Mouse (Mus musculus) midbrain, embryonic 10.5 days (tissue): ENCODE measurements at regions not wholly inside any gene's neighbourhood (a gene's known extent, or its start where the extent isn't known, plus 50 kb on each side); places are given as distances from the start of the nearest gene placed in this dataset.

Experiments
- DNase-seq: peaks from one replicate; pipeline ENCODE4 v3.0.0-alpha.2; 2017; ENCODE audit warnings: low spot score
- H3K27ac ChIP-seq: fragments of 300-500 bp; sonication (generic); replicated peaks from 2 replicates; pipeline ENCODE4 v1.5.1; 2016; ENCODE audit warnings: mild to moderate bottlenecking
- H3K27me3 ChIP-seq: fragments of 300-500 bp; sonication (generic); 2 replicates; pipeline ENCODE4 v1.6.1; 2016; ENCODE audit warnings: low read depth, mild to moderate bottlenecking; ENCODE audit not compliant: poor library complexity, severe bottlenecking
- H3K36me3 ChIP-seq: fragments of 300-500 bp; sonication (generic); 2 replicates; pipeline ENCODE4 v1.6.1; 2016; ENCODE audit warnings: mild to moderate bottlenecking, moderate library complexity
- H3K4me1 ChIP-seq: fragments of 300-500 bp; sonication (generic); 2 replicates; pipeline ENCODE4 v1.6.1; 2016
- H3K4me3 ChIP-seq: fragments of 300-500 bp; sonication (generic); 2 replicates; pipeline ENCODE4 v1.5.1; 2016; ENCODE audit warnings: mild to moderate bottlenecking, moderate library complexity
- H3K9me3 ChIP-seq: fragments of 300-500 bp; sonication (generic); replicated peaks from 2 replicates; pipeline ENCODE4 v1.6.1; 2016; ENCODE audit warnings: mild to moderate bottlenecking
- WGBS: fragments of 180-500 bp; shearing (Covaris S2); methylation state at CpG from one replicate; pipeline ENCODE4 v1.1.7; 2016; 5-methylcytosine and 5-hydroxymethylcytosine counted together

DNA sequence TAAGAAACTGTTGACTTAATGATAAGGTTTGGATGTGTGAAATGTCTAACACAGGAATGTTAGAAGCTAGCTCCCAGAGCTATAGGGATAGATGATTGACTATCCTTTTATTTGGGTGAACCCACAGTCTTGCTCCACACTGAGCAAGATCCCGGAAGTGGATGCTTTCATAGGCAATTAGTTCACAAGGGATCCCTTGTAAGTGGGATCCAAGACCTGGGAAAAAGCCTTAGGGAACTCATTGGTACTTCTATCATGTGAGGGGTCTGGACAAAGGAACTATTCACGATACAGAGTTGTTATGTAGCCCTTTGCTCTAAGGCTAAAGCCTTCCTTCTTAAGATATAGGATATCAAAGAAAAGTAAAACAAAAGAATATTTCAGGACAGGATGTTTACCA lies 245.9 kb upstream of the Mon1b start:
- Histone ChIP-seq H3K27ac (no peak overlapping the region), H3K36me3 (no peaks in the 10 kb centered on the region), H3K9me3 (no peaks in the 10 kb centered on the region), H3K27me3 (no peaks in the 10 kb centered on the region), H3K4me1 (no peaks in the 10 kb centered on the region), H3K4me3 (no peak overlapping the region)
- DNase-seq: no peak
- 65% methylated on average over 2 of the region's 2 CpGs for WGBS

DNA sequence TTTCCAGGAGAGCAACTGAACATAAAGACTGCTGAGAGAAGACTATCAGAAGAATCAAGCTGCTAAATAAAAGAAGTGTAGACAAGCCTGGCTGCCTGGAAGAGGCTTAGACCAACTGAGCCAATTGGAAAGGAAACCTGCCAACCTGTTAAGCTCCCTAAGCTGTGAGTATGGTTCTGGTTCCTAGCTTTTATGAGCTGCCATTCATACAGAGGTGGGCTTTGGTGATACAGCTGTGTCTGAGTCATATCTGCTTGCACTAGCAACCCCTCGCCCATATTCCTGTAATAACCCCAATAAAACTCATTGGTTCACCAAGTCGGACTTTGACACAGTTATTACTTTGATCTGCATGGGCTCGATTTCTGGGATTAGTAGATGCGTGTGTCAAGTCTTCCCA lies 245.3 kb upstream of the Mon1b start:
- H3K27ac ChIP-seq: no peak overlapping the region
- H3K36me3 ChIP-seq: no peaks in the 10 kb centered on the region
- DNase-seq: no peak
- H3K4me1 ChIP-seq: no peaks in the 10 kb centered on the region
- 86% methylated on average over 4 of the region's 4 CpGs for WGBS
- H3K9me3 ChIP-seq: no peaks in the 10 kb centered on the region
- no peaks in the 10 kb centered on the region for H3K27me3 ChIP-seq
- H3K4me3 ChIP-seq: no peak overlapping the region

DNA sequence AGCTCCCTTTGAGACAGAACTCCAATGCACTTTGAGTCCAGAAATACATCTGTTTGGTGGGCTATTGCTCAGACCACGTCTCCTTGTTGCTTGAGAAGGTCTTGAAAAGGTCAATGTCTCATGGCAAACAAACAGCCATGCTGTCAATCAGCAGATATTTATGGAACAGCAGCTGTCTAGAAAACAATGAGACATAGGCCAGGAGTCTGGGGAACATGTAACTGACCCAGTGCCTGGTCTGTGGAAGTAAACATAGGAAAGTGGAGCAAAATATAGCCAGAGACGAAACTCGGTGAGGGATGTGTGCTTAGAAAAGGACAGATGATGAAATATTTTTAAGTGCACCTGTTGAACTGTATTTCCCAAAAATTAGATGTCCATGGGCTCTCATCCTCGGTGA lies 241.1 kb upstream of the Mon1b start:
- DNase-seq: no peak
- Histone ChIP-seq H3K27ac (no peak overlapping the region), H3K27me3 (no peaks in the 10 kb centered on the region), H3K4me3 (no peak overlapping the region), H3K36me3 (no peaks in the 10 kb centered on the region), H3K9me3 (no peaks in the 10 kb centered on the region), H3K4me1 (no peaks in the 10 kb centered on the region)
- 87% methylated on average over 4 of the region's 4 CpGs for WGBS

DNA sequence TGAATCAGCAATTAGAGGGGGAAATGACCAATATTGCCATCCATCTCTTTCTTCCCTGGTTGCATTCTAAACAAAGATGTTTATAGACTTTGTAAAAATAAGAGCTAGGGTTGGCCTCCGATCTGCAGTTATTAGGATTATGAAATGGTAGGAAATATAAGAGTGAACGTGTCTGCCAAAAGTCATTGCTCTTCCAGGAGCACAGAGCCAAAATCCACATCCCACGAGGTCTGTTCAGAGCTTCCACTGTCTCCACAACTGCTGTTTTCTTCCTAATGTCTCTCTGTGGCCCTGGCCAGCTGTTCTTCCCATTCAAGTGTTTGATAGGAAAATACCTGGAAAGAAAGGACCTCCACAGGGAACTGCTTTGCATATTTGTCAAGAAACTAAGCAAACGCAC lies 230.2 kb upstream of the Mon1b start:
- H3K4me3 ChIP-seq: no peak overlapping the region
- no peaks in the 10 kb centered on the region for H3K36me3 ChIP-seq
- no peak for DNase-seq
- H3K27ac ChIP-seq: no peak overlapping the region
- 69% methylated on average over 4 of the region's 4 CpGs for WGBS
- no peaks in the 10 kb centered on the region for H3K27me3 ChIP-seq
- H3K9me3 ChIP-seq: no peaks in the 10 kb centered on the region
- no peaks in the 10 kb centered on the region for H3K4me1 ChIP-seq

DNA sequence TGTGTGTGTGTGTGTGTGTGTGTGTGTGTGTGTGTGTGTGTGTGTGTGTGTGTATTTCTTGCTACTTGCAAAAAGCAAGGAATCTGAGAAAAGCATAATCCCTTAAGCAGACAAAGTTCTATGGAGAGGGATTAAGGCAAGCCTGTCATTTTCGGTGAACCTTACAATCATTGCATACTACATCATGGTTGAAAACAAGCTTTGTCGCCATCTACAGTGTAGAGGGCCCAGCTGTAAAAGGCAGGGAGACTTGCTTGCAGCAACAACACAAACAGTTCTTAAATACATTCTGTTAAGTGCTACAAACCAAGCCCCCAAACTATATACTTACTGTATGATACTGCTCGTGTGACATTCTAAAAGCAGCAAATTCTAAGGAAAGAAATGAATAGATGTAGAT lies 216.0 kb upstream of the Mon1b start:
- 79% methylated on average over 3 of the region's 3 CpGs for WGBS

DNA sequence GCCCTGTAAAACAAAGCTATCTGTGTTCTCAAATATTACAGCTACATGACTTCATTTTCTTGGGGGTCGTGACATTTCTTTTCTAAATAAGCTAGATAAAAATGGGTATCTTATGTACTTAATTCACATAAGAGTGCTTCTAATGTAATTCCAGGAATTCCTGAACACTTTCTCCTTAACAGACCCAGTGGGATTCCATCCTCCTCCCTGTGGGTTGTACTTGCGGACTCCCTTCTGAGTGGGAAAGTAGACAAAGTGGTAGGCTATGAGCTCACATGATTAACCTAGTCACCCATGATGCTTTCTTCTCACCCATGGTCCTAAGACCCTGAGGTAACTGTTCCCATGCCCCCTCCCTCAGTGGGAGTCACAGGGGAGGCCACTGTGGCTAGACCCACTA lies 212.7 kb upstream of the Mon1b start:
- H3K9me3 ChIP-seq: no peaks in the 10 kb centered on the region
- WGBS: 84% methylated on average over 2 of the region's 2 CpGs
- H3K27ac ChIP-seq: no peak overlapping the region
- no peaks in the 10 kb centered on the region for H3K4me1 ChIP-seq
- H3K27me3 ChIP-seq: no peaks in the 10 kb centered on the region
- no peaks in the 10 kb centered on the region for H3K36me3 ChIP-seq
- H3K4me3 ChIP-seq: no peak overlapping the region
- DNase-seq: no peak

More for the DNA sequence above, 216.0 kb upstream of the Mon1b start:
- Histone ChIP-seq H3K36me3 (no peaks in the 10 kb centered on the region), H3K9me3 (no peaks in the 10 kb centered on the region), H3K4me1 (no peaks in the 10 kb centered on the region), H3K4me3 (no peak overlapping the region), H3K27ac (no peak overlapping the region), H3K27me3 (no peaks in the 10 kb centered on the region)
- no peak for DNase-seq

DNA sequence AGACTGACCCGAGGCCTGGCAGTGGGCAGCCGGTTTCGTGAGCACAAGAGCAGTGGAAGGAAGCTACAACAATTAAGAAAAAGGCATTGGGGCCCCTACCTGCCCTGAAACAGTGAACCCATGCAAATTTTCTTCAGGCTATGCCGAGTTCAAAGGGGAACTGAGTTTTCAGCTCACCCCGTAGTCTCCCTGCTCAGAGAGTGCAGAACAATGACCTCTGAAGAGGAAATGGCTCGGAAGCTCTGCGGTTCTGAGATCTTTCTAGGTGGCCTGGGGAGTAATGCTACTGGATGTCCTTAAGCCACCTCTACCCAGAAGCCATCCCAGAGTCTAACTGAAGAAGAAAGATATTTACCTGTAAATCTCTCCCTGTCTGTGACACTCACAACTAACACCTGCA lies 196.3 kb upstream of the Mon1b start:
- Histone ChIP-seq H3K27me3 (no peaks in the 10 kb centered on the region), H3K36me3 (no peaks in the 10 kb centered on the region), H3K4me3 (no peak overlapping the region), H3K9me3 (no peaks in the 10 kb centered on the region), H3K4me1 (no peaks in the 10 kb centered on the region), H3K27ac (no peak overlapping the region; the same call in 1 of the 2 replicates)
- 75% methylated on average over 7 of the region's 7 CpGs for WGBS
- no peak for DNase-seq

DNA sequence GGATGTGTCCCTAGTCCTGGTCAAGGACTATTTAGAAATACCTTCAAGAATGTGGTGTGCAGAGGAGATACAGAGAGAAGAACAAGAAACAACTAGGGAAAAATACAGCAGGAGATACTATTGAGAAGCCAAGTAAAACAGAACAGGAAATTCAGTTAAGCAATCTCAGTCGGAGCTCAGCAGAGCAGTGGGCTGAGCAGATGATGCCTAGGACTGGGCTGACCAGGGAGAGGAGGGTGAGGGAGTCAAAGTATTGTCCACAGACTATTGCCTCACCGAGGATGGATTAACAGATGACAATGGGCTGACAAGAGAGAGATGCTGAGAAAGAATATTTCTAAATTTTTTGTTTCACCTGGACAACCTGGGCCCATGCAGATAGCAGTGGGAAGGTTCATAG lies 181.4 kb upstream of the Mon1b start:
- no peaks in the 10 kb centered on the region for H3K27me3 ChIP-seq
- no peak overlapping the region for H3K4me3 ChIP-seq
- no peaks in the 10 kb centered on the region for H3K9me3 ChIP-seq
- 86% methylated on average over 2 of the region's 2 CpGs for WGBS
- H3K36me3 ChIP-seq: no peaks in the 10 kb centered on the region
- H3K27ac ChIP-seq: no peak overlapping the region
- H3K4me1 ChIP-seq: no peaks in the 10 kb centered on the region
- DNase-seq: no peak

DNA sequence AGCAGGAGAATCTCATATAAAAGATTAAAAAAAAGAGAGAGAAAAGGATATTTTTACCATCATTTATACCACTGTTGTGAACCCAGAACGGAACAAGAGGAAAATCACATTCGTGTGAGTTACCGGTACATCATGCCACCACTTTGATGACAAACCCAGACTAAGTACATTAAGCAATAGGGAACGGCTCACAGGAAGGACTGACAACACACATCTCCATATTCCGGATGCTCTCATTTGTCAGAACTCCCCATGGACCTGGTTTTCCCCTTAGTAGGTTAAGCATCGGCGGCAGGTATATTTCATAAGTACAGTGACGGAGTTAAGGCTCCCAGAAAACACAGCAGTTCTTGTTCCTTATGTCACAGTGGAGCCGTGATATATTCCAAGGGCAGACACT lies 170.8 kb upstream of the Mon1b start:
- H3K27me3 ChIP-seq: no peaks in the 10 kb centered on the region
- no peaks in the 10 kb centered on the region for H3K36me3 ChIP-seq
- 91% methylated on average over 9 of the region's 9 CpGs for WGBS
- H3K4me3 ChIP-seq: no peak overlapping the region
- no peak overlapping the region for H3K27ac ChIP-seq
- H3K9me3 ChIP-seq: no peaks in the 10 kb centered on the region
- H3K4me1 ChIP-seq: no peaks in the 10 kb centered on the region
- DNase-seq: no peak

DNA sequence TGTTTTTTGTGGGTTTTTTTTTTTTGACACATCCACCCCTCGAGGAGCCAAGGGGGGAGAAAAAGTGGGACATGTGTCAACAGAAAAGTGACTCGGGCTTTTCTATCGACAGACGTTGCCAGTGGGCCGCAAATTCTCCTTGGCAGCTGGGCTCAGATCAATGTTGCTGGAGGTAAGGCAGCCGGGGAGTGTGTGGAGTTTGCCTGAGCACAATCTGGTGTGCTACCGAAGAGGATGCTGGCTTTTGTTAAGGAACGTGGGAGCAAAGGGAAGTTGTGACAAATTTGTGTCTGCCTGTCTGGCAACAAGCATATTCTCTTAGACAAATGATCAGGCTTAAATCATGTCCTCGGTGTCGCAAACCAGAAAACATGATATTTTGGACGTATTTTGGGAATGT lies 170.2 kb upstream of the Mon1b start:
- Histone ChIP-seq H3K27me3 (no peaks in the 10 kb centered on the region), H3K27ac (no peak overlapping the region), H3K4me3 (no peak overlapping the region), H3K4me1 (no peaks in the 10 kb centered on the region), H3K36me3 (no peaks in the 10 kb centered on the region), H3K9me3 (no peaks in the 10 kb centered on the region)
- no peak for DNase-seq
- 86% methylated on average over 11 of the region's 11 CpGs for WGBS

DNA sequence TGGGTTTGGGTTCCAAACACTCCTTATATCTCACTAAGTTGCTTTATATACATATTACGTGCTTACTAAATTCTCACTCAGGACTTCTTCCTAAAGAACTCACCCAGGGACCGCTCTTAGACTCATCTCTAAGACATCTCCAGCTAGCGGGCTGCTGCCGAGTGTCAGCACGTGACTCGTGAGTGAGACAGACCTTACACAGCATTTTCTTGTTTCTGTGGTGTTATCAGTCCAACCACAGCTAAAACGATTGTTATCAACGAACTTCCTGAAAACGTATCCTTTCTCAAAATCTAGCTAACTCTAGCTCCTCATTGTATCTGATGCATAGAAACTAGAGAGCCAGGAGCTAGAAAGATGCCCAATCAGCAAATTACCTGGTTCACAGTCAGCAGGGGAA lies 168.7 kb upstream of the Mon1b start:
- no peaks in the 10 kb centered on the region for H3K36me3 ChIP-seq
- no peaks in the 10 kb centered on the region for H3K4me1 ChIP-seq
- H3K9me3 ChIP-seq: no peaks in the 10 kb centered on the region
- no peak overlapping the region for H3K27ac ChIP-seq
- 92% methylated on average over 9 of the region's 9 CpGs for WGBS
- DNase-seq: no peak
- no peaks in the 10 kb centered on the region for H3K27me3 ChIP-seq
- no peak overlapping the region for H3K4me3 ChIP-seq

DNA sequence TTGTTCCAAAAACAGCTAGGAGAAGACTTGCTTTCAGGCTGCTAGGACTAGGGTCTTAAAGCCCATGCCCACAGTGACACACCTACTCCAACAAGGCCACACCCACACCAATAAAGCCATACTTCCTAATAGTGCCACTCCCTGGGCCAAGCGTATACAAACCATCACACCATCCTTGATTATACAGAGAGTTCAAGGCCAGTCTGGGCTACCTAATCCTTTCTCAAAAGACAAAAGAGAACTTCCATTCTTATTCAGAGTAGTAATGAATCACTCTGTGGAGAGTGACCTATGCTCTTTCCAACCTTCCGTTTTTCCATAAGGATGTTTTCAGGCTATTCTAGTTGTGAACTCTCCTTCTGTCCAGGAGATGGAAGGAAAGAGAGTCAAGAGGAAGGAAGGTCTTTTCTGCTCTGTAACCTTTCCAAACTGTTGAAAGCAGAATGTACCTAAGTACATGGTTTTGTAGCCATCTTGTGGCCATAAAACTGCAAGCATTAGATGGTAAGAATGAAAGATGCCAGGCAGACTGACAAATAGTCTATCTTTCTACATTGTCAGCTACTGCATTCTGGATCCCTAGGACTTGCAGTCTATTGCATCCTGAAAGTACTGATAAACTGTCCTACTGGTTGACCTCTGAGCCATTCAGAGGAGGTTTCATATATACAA lies 145.8 kb upstream of the Mon1b start:
- Histone ChIP-seq H3K4me3 (no peak overlapping the region), H3K27me3 (no peaks in the 10 kb centered on the region), H3K27ac (no peak overlapping the region), H3K4me1 (no peaks in the 10 kb centered on the region), H3K9me3 (no peaks in the 10 kb centered on the region), H3K36me3 (no peaks in the 10 kb centered on the region)
- no peak for DNase-seq
- WGBS: 88% methylated on average over 2 of the region's 2 CpGs

DNA sequence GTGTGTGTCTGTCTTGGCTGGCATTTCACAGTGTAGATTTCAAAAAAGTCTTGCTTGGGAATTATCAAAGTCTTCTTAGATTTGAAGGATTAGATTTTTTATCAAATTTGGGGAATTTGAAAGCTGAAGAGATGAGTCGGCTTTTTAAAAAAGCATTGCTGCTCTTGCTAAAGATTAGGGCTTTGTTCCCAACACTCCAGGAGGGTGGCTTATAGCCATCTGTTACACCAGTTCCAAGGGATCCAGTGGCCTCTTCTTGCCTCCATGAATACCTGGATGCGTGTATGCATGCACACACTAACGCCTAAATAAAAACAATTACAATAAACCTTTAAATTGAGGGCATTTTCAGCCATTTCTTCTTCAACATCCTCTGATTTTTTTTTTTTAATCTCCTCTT lies 144.5 kb upstream of the Mon1b start:
- Histone ChIP-seq H3K27me3 (no peaks in the 10 kb centered on the region), H3K4me3 (no peak overlapping the region), H3K4me1 (no peaks in the 10 kb centered on the region), H3K27ac (no peak overlapping the region), H3K36me3 (no peaks in the 10 kb centered on the region), H3K9me3 (no peaks in the 10 kb centered on the region)
- DNase-seq: no peak
- WGBS: 77% methylated on average over 3 of the region's 3 CpGs

DNA sequence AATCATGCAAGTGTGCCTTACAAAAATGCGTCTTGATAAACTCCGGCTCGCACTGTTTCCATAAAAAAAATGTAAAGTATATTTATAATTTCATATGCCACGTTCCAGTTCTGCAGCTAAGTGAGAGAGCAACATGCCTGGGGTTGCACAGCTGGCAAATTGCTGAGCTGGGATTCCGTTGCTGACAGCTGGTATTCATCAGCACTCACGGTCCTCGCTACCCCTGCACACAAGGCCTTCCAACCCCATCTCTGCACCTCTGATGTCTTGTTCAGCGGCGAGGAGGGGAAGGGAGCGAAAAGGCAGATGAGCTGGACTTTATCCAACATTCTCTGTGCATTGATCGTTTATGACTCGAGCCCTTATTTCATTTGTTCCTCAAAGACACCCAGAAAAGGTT lies 138.5 kb upstream of the Mon1b start:
- Histone ChIP-seq H3K27me3 (no peaks in the 10 kb centered on the region), H3K27ac (no peak overlapping the region), H3K9me3 (no peaks in the 10 kb centered on the region), H3K4me3 (no peak overlapping the region), H3K4me1 (no peaks in the 10 kb centered on the region), H3K36me3 (no peaks in the 10 kb centered on the region)
- 88% methylated on average over 12 of the region's 12 CpGs for WGBS
- DNase-seq: no peak
